In genomic region chr2:142554851-142555250, GRCm38 (mm10) we compare ENCODE assay signal across 9 mouse cellular contexts.
DNase-seq lines count a peak whose midpoint lies in the region; ATAC-seq and TF ChIP-seq lines count a peak whose summit lies in the region.
"Had no signal": no experiment of that assay in that cellular context is flagged by ENCODE, and none has a peak within 500 bp of the region (broad histone marks: within the 10 kb centered on the region; RNA-seq: fewer than 3 reads in every experiment).

No protein-coding gene starts in this region.

- no peak overlapping the region for H3K4me2 ChIP-seq in hindbrain, postnatal 0 days (ENCODE audit: low read depth, low read length)
- H3K4me2 ChIP-seq in hindbrain, embryonic 11.5 days (replicated peaks; ENCODE audit: low read depth, low read length), result no peak overlapping the region

- H3K4me1 ChIP-seq in hindbrain, postnatal 0 days (ENCODE audit: insufficient read depth, low read length), result no peaks in the 10 kb centered on the region
- no peaks in the 10 kb centered on the region for H3K4me1 ChIP-seq in hindbrain, embryonic 11.5 days (replicated peaks; ENCODE audit: control insufficient read depth, insufficient read depth, low read length)

- peak; percentile 44 for DNase-seq in adrenal gland, postnatal 10 days
- DNase-seq in adrenal gland, adult 18-20 months (ENCODE audit: low spot score in 2 of 2), result no peak
- peak; percentile 70 for DNase-seq in hindbrain, postnatal 0 days (ENCODE audit: low spot score)
- DNase-seq in hindbrain, embryonic 11.5 days (ENCODE audit: low spot score), result no peak
- DNase-seq in cerebellum, adult 18-20 months, result peak; percentile 57 to 78
- DNase-seq in layer of hippocampus, postnatal 10 days (ENCODE audit: low spot score in 2 of 2), result peak; percentile 53 to 67
- DNase-seq in urinary bladder, adult 2 months (ENCODE audit: low spot score), result no peak

- H3K4me3 ChIP-seq in hindbrain, postnatal 0 days (ENCODE audit: low read length), result no peak overlapping the region
- H3K4me3 ChIP-seq in hindbrain, embryonic 11.5 days (ENCODE audit: low read depth, low read length), result no peak overlapping the region

- no peak overlapping the region for H3K9ac ChIP-seq in hindbrain, postnatal 0 days (replicated peaks; ENCODE audit: low read length)
- no peak overlapping the region for H3K9ac ChIP-seq in hindbrain, embryonic 11.5 days (ENCODE audit: low read depth, low read length)

- H3K36me3 ChIP-seq in hindbrain, postnatal 0 days (ENCODE audit: insufficient read depth, low read length), result no peaks in the 10 kb centered on the region
- no peaks in the 10 kb centered on the region for H3K36me3 ChIP-seq in hindbrain, embryonic 11.5 days (ENCODE audit: control insufficient read depth, insufficient read depth, low read length)

- WGBS in hindbrain, postnatal 0 days, result 58% methylated on average over 2 of the region's 2 CpGs
- WGBS in hindbrain, embryonic 11.5 days, result 79% methylated on average over 2 of the region's 2 CpGs

- H3K9me3 ChIP-seq in hindbrain, postnatal 0 days (ENCODE audit: low read length), result no peaks in the 10 kb centered on the region
- H3K9me3 ChIP-seq in hindbrain, embryonic 11.5 days (ENCODE audit: control insufficient read depth, low read length), result no peaks in the 10 kb centered on the region

- peak; percentile 88 for ATAC-seq in hindbrain, postnatal 0 days
- no peak for ATAC-seq in hindbrain, embryonic 11.5 days (ENCODE audit: low FRiP score)
- ATAC-seq in megakaryocyte-erythroid progenitor cell, adult 5-6 weeks (replicated peaks; ENCODE audit: low FRiP score, low TSS enrichment, poor library complexity, severe bottlenecking), result no peak

- no peaks in the 10 kb centered on the region for H3K27me3 ChIP-seq in hindbrain, postnatal 0 days (ENCODE audit: insufficient read depth, low read length)
- no peaks in the 10 kb centered on the region for H3K27me3 ChIP-seq in hindbrain, embryonic 11.5 days (ENCODE audit: control insufficient read depth, insufficient read depth, low read length)

- peak; percentile 50 for TF ChIP-seq CTCF in hindbrain, postnatal 0 days (IDR thresholded peaks at IDR 0.05; ENCODE audit: low read depth)

- no peak overlapping the region for H3K27ac ChIP-seq in hindbrain, postnatal 0 days
- no peak overlapping the region for H3K27ac ChIP-seq in hindbrain, embryonic 11.5 days (ENCODE audit: low read depth, low read length)
- H3K27ac ChIP-seq: macrophage had no signal

Comparison
In these comparisons a context has a peak if more than half of its experiments do, and no peak if none do; other contexts are left out.
1. DNase-seq: peak in adrenal gland, postnatal 10 days (single experiment), hindbrain, postnatal 0 days (single experiment), cerebellum, adult 18-20 months (2 of 2) and layer of hippocampus, postnatal 10 days (2 of 2); none in adrenal gland, adult 18-20 months (0 of 2), hindbrain, embryonic 11.5 days (single experiment) and urinary bladder, adult 2 months (single experiment).